In genomic region chr3:109365875-109366274, GRCm38 (mm10) we compare ENCODE assay signal across 16 mouse cellular contexts. TPM values are rescaled to one million over a fixed set of nuclear protein-coding genes. Genes with fewer than 3 reads are reported as not detected.
DNase-seq lines count a peak whose midpoint lies in the region; ATAC-seq and TF ChIP-seq lines count a peak whose summit lies in the region.
"Had no signal": no experiment of that assay in that cellular context is flagged by ENCODE, and none has a peak within 500 bp of the region (broad histone marks: within the 10 kb centered on the region; RNA-seq: fewer than 3 reads in every experiment).

No protein-coding gene starts in this region.

- no peak overlapping the region for H3K9ac ChIP-seq in heart, embryonic 12.5 days
- H3K9ac ChIP-seq in hindbrain, postnatal 0 days (replicated peaks; ENCODE audit: low read length): no peak overlapping the region
- H3K9ac ChIP-seq in hindbrain, embryonic 12.5 days: no peak overlapping the region
- H3K9ac ChIP-seq in neural tube, embryonic 15.5 days (replicated peaks): no peak overlapping the region
- H3K9ac ChIP-seq: forebrain, embryonic 15.5 days; liver, embryonic 12.5 days; neural tube, embryonic 12.5 days had no signal

- no peaks in the 10 kb centered on the region for H3K27me3 ChIP-seq in heart, embryonic 10.5 days (ENCODE audit: insufficient read depth, poor library complexity, severe bottlenecking)
- no peaks in the 10 kb centered on the region for H3K27me3 ChIP-seq in heart, embryonic 12.5 days (replicated peaks)
- H3K27me3 ChIP-seq in hindbrain, postnatal 0 days (ENCODE audit: insufficient read depth, low read length): no peaks in the 10 kb centered on the region
- H3K27me3 ChIP-seq in hindbrain, embryonic 12.5 days: no peaks in the 10 kb centered on the region
- no peaks in the 10 kb centered on the region for H3K27me3 ChIP-seq in neural tube, embryonic 15.5 days (replicated peaks)
- H3K27me3 ChIP-seq: forebrain, embryonic 15.5 days; liver, embryonic 12.5 days; neural tube, embryonic 12.5 days had no signal

- peak overlapping the region; percentile 64; the same call in 1 of the 2 replicates for H3K27ac ChIP-seq in heart, embryonic 10.5 days
- H3K27ac ChIP-seq in heart, embryonic 12.5 days (ENCODE audit: poor library complexity, severe bottlenecking): no peak overlapping the region
- H3K27ac ChIP-seq in hindbrain, postnatal 0 days: no peak overlapping the region
- H3K27ac ChIP-seq in hindbrain, embryonic 12.5 days: no peak overlapping the region
- no peak overlapping the region for H3K27ac ChIP-seq in neural tube, embryonic 15.5 days (replicated peaks)
- H3K27ac ChIP-seq: forebrain, embryonic 15.5 days; left cerebral cortex, adult 2 months; liver, embryonic 12.5 days; neural tube, embryonic 12.5 days; stomach, postnatal 0 days had no signal

- no peaks in the 10 kb centered on the region for H3K9me3 ChIP-seq in heart, embryonic 10.5 days
- H3K9me3 ChIP-seq in heart, embryonic 12.5 days (replicated peaks): no peaks in the 10 kb centered on the region
- no peaks in the 10 kb centered on the region for H3K9me3 ChIP-seq in hindbrain, postnatal 0 days (ENCODE audit: low read length)
- H3K9me3 ChIP-seq in hindbrain, embryonic 12.5 days (replicated peaks): no peaks in the 10 kb centered on the region
- no peaks in the 10 kb centered on the region for H3K9me3 ChIP-seq in neural tube, embryonic 15.5 days (replicated peaks)
- H3K9me3 ChIP-seq: forebrain, embryonic 15.5 days; liver, embryonic 12.5 days; neural tube, embryonic 12.5 days had no signal

- no peaks in the 10 kb centered on the region for H3K36me3 ChIP-seq in heart, embryonic 10.5 days
- no peaks in the 10 kb centered on the region for H3K36me3 ChIP-seq in heart, embryonic 12.5 days
- no peaks in the 10 kb centered on the region for H3K36me3 ChIP-seq in hindbrain, postnatal 0 days (ENCODE audit: insufficient read depth, low read length)
- no peaks in the 10 kb centered on the region for H3K36me3 ChIP-seq in hindbrain, embryonic 12.5 days
- no peaks in the 10 kb centered on the region for H3K36me3 ChIP-seq in neural tube, embryonic 15.5 days
- H3K36me3 ChIP-seq: forebrain, embryonic 15.5 days; liver, embryonic 12.5 days; neural tube, embryonic 12.5 days had no signal

- DNase-seq in heart, embryonic 10.5 days (ENCODE audit: low spot score): no peak
- no peak for DNase-seq in hindbrain, postnatal 0 days (ENCODE audit: low spot score)
- DNase-seq in neural tube, embryonic 10.5 days (ENCODE audit: extremely low spot score, low spot score): no peak
- no peak for DNase-seq in cerebellum, adult 11-12 months
- DNase-seq: B cell, adult 2 months; kidney, adult 8-10 months; lung, adult 2 months; right cerebral cortex, adult 18-20 months had no signal

- no peak for ATAC-seq in heart, embryonic 12.5 days (ENCODE audit: insufficient number of reproducible peaks, low FRiP score)
- no peak for ATAC-seq in hindbrain, postnatal 0 days
- ATAC-seq in hindbrain, embryonic 12.5 days (ENCODE audit: low FRiP score): no peak
- no peak for ATAC-seq in neural tube, embryonic 15.5 days (ENCODE audit: low FRiP score)
- ATAC-seq: liver, embryonic 12.5 days had no signal

- TF ChIP-seq CTCF in hindbrain, postnatal 0 days (IDR thresholded peaks at IDR 0.05; ENCODE audit: low read depth): no peak

- H3K4me3 ChIP-seq in heart, embryonic 10.5 days: no peak overlapping the region
- H3K4me3 ChIP-seq in heart, embryonic 12.5 days: no peak overlapping the region
- H3K4me3 ChIP-seq in hindbrain, postnatal 0 days (ENCODE audit: low read length): no peak overlapping the region
- no peak overlapping the region for H3K4me3 ChIP-seq in hindbrain, embryonic 12.5 days
- no peak overlapping the region for H3K4me3 ChIP-seq in neural tube, embryonic 15.5 days (replicated peaks)
- H3K4me3 ChIP-seq: forebrain, embryonic 15.5 days; left cerebral cortex, adult 2 months; liver, embryonic 12.5 days; neural tube, embryonic 12.5 days had no signal

- no peak overlapping the region for H3K4me2 ChIP-seq in heart, embryonic 12.5 days
- 0 out of 2 replicates have a peak overlapping the region, but pooled peaks have one; percentile 13 for H3K4me2 ChIP-seq in hindbrain, postnatal 0 days (ENCODE audit: low read depth, low read length)
- no peak overlapping the region for H3K4me2 ChIP-seq in hindbrain, embryonic 12.5 days (replicated peaks)
- H3K4me2 ChIP-seq in neural tube, embryonic 15.5 days: 0 out of 2 replicates have a peak overlapping the region, but pooled peaks have one; percentile 7
- H3K4me2 ChIP-seq: forebrain, embryonic 15.5 days; liver, embryonic 12.5 days; neural tube, embryonic 12.5 days had no signal

- peaks cover 39% of the 10 kb centered on the region for H3K4me1 ChIP-seq in heart, embryonic 10.5 days
- peaks cover 59% of the 10 kb centered on the region for H3K4me1 ChIP-seq in heart, embryonic 12.5 days (replicated peaks)
- no peaks in the 10 kb centered on the region for H3K4me1 ChIP-seq in hindbrain, postnatal 0 days (ENCODE audit: insufficient read depth, low read length)
- H3K4me1 ChIP-seq in hindbrain, embryonic 12.5 days: peaks cover 6% of the 10 kb centered on the region
- H3K4me1 ChIP-seq in neural tube, embryonic 15.5 days: peaks cover 13% of the 10 kb centered on the region; the same call in 1 of the 2 replicates

- 77% methylated on average over 2 of the region's 2 CpGs for WGBS in heart, embryonic 10.5 days
- 80% methylated on average over 2 of the region's 2 CpGs for WGBS in heart, embryonic 12.5 days
- 83% methylated on average over 2 of the region's 2 CpGs for WGBS in hindbrain, postnatal 0 days
- WGBS in hindbrain, embryonic 12.5 days: 93% methylated on average over 2 of the region's 2 CpGs
- 92% methylated on average over 2 of the region's 2 CpGs for WGBS in neural tube, embryonic 15.5 days

RNA-seq across cellular contexts. Expression of gene Vav3, which starts 25.4 kb away (rescaled TPM):
- 9.3 and 9.4 TPM in 2 replicates for polyA plus RNA-seq in heart, embryonic 10.5 days (2016; fragmentation: Nextera tagmentation; extraction: Ambion mirVana)
- 9.9 and 10.1 TPM in 2 replicates for polyA plus RNA-seq in heart, embryonic 12.5 days (2016; fragmentation: Nextera tagmentation; extraction: Ambion mirVana)
- 7.3 and 10.1 TPM in 2 replicates for total RNA-seq in hindbrain, postnatal 0 days (2014; rRNA removed)
- polyA plus RNA-seq in hindbrain, postnatal 0 days (2015; fragmentation: Nextera tagmentation; extraction: Ambion mirVana): 6.7 and 8.2 TPM in 2 replicates
- polyA plus RNA-seq in hindbrain, embryonic 12.5 days (2016; fragmentation: Nextera tagmentation; extraction: Ambion mirVana): 24.0 and 26.3 TPM in 2 replicates
- polyA plus RNA-seq in neural tube, embryonic 15.5 days (2015; fragmentation: Nextera tagmentation; extraction: Ambion mirVana): 11.3 and 13.2 TPM in 2 replicates

Comparison
In these comparisons a context has a peak if more than half of its experiments do, and no peak if none do; other contexts are left out.
1. H3K4me2 ChIP-seq: peak in hindbrain, postnatal 0 days (single experiment) and neural tube, embryonic 15.5 days (single experiment); none in heart, embryonic 12.5 days (single experiment) and hindbrain, embryonic 12.5 days (single experiment).